Mouse (Mus musculus) hindbrain, embryonic 16.5 days (tissue): ENCODE measurements around the gene 2510009E07Rik. TPM values are rescaled to one million over a fixed set of nuclear protein-coding genes. Genes with fewer than 3 reads are reported as not detected.

Source experiments
- ATAC-seq: fragments of 200-750 bp; cut with Nextera tagmentation; 2 replicates; pipeline ENCODE4 v1.8.0; 2017; ENCODE audit warnings: moderate TSS enrichment, moderate library complexity
- H3K27ac ChIP-seq: fragments of 300-500 bp; sonication (generic); 2 replicates; pipeline ENCODE4 v1.5.1; 2014; ENCODE audit warnings: low read depth, mild to moderate bottlenecking, control low read depth, low read length, moderate library complexity
- H3K27me3 ChIP-seq: fragments of 300-500 bp; sonication (generic); replicated peaks from 2 replicates; pipeline ENCODE4 v1.6.1; 2014; ENCODE audit warnings: low read length; ENCODE audit not compliant: control insufficient read depth, insufficient read depth
- H3K36me3 ChIP-seq: fragments of 300-500 bp; sonication (generic); 2 replicates; pipeline ENCODE4 v1.6.1; 2014; ENCODE audit warnings: mild to moderate bottlenecking, low read length, moderate library complexity, mixed read lengths; ENCODE audit not compliant: control insufficient read depth, insufficient read depth
- H3K4me1 ChIP-seq: fragments of 300-500 bp; sonication (generic); 2 replicates; pipeline ENCODE4 v1.6.1; 2014; ENCODE audit warnings: low read depth, low read length; ENCODE audit not compliant: control insufficient read depth, insufficient read depth
- H3K4me2 ChIP-seq: fragments of 300-500 bp; sonication (generic); 2 replicates; pipeline ENCODE4 v1.6.1; 2014; ENCODE audit warnings: mild to moderate bottlenecking, low read length, control low read depth, moderate library complexity
- H3K4me3 ChIP-seq: fragments of 300-500 bp; sonication (generic); 2 replicates; pipeline ENCODE4 v1.5.1; 2014; ENCODE audit warnings: mild to moderate bottlenecking, low read length, control low read depth, moderate library complexity
- H3K9ac ChIP-seq: fragments of 300-500 bp; sonication (generic); 2 replicates; pipeline ENCODE4 v1.6.1; 2014; ENCODE audit warnings: low read depth, mild to moderate bottlenecking, control low read depth, low read length, moderate library complexity
- H3K9me3 ChIP-seq: fragments of 300-500 bp; sonication (generic); 2 replicates; pipeline ENCODE4 v1.6.1; 2014; ENCODE audit warnings: mild to moderate bottlenecking, low read length, moderate library complexity; ENCODE audit not compliant: control insufficient read depth
- WGBS: fragments of 180-500 bp; shearing (Covaris S2); extraction: QIAGEN DNeasy Blood & Tissue Kit; methylation state at CpG from one replicate; pipeline ENCODE4 v1.1.7; 2014; 5-methylcytosine and 5-hydroxymethylcytosine counted together
- polyA plus RNA-seq: library from polyadenylated mRNA; unstranded; fragments of >200 nt; fragmentation: Nextera tagmentation; extraction: Ambion mirVana; gene quantifications from 2 replicates; pipeline ENCODE4 v1.2.1, GENCODE M21; 2015

The 2510009E07Rik gene
- polyA plus RNA-seq, 1 experiment from 2014 or later, result 42.6 TPM

DNA sequence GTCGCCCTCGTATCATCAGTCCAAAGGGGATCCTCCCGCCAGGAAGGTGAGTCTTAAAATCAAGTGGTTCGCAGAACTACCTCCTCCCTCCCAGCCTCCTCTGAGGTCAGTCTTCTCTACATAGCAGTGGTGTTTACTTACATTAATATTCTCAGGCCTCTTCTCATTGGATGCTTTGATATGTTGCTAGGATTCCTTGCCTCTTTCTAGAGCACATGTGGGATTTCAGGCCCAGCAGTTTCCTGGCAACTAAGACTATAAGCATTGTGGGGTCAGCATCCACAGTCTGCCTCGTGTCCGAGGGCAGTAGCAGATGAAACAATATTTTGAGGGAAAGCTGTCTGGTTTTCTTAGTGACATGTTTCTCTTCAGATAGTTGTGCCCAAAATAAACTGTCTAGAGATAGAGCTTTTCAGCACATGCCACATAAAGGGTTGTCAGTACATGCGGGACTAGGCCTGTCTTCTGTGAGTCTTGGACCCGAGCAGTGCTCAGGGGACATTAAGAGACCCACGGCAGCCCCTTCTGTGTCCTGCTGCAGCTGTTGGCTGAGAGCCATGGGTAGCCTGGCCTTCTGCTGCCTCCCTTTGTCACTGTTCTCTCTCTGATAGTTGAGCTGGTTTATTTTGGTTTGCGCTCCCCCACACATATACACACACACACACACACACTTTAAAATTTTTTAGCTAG lies 86.1 kb downstream of the 2510009E07Rik start:
- peak; percentile 77 for ATAC-seq
- Histone ChIP-seq H3K4me3 (no peak overlapping the region), H3K27ac (peak overlapping the region; percentile 60), H3K9ac (no peak overlapping the region), H3K9me3 (no peaks in the 10 kb centered on the region), H3K4me2 (no peak overlapping the region), H3K36me3 (no peaks in the 10 kb centered on the region), H3K27me3 (no peaks in the 10 kb centered on the region), H3K4me1 (peaks cover 3% of the 10 kb centered on the region; the same call in 1 of the 2 replicates)
- 51% methylated on average over 10 of the region's 10 CpGs for WGBS

GRCm38 (mm10) chr16:21607651-21608040 lies 86.8 kb downstream of the 2510009E07Rik start:
- Histone ChIP-seq H3K36me3 (no peaks in the 10 kb centered on the region), H3K4me2 (no peak overlapping the region), H3K9ac (no peak overlapping the region), H3K27ac (no peak overlapping the region), H3K9me3 (no peaks in the 10 kb centered on the region), H3K4me1 (peaks cover 3% of the 10 kb centered on the region; the same call in 1 of the 2 replicates), H3K27me3 (no peaks in the 10 kb centered on the region), H3K4me3 (no peak overlapping the region)
- WGBS, result 74% methylated on average over 5 of the region's 5 CpGs
- no peak for ATAC-seq

GRCm38 (mm10) chr16:21607021-21607650 lies 87.3 kb downstream of the 2510009E07Rik start:
- no peak overlapping the region for H3K9ac ChIP-seq
- no peaks in the 10 kb centered on the region for H3K27me3 ChIP-seq
- WGBS, result 78% methylated on average over 8 of the region's 8 CpGs
- peaks cover 3% of the 10 kb centered on the region; the same call in 1 of the 2 replicates for H3K4me1 ChIP-seq
- no peak for ATAC-seq
- H3K9me3 ChIP-seq, result no peaks in the 10 kb centered on the region
- H3K4me3 ChIP-seq, result no peak overlapping the region
- H3K36me3 ChIP-seq, result no peaks in the 10 kb centered on the region
- no peak overlapping the region for H3K27ac ChIP-seq
- no peak overlapping the region for H3K4me2 ChIP-seq

- 81% methylated on average over 6 of the region's 6 CpGs for WGBS
- no peak overlapping the region for H3K9ac ChIP-seq
- ATAC-seq, result no peak
- H3K27me3 ChIP-seq, result no peaks in the 10 kb centered on the region
- no peak overlapping the region for H3K4me3 ChIP-seq
- H3K36me3 ChIP-seq, result no peaks in the 10 kb centered on the region
- peaks cover 3% of the 10 kb centered on the region; the same call in 1 of the 2 replicates for H3K4me1 ChIP-seq
- H3K4me2 ChIP-seq, result no peak overlapping the region
- H3K9me3 ChIP-seq, result no peaks in the 10 kb centered on the region
- no peak overlapping the region for H3K27ac ChIP-seq
Observed at GRCm38 (mm10) chr16:21606249-21607020, 88.0 kb downstream of the 2510009E07Rik start.

DNA sequence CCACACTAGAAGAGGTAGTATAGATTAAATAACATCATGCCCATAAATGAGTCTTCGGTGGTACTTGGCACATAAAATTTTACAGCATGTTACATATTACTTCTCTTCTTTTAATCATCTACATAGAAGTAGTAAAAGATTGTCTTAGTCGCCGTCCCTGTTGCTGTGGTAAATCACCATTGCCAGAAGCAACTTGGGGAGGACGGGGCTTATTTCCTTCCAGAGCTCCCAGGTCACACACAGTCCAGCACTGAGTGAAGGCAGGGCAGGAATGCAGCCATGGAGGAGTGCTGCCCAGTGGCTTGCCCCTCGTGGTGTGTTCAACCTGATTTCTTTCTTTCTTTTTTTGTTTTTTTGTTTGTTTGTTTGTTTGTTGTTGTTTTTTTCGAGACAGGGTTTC lies 90.1 kb downstream of the 2510009E07Rik start:
- no peak overlapping the region for H3K4me2 ChIP-seq
- H3K27ac ChIP-seq, result no peak overlapping the region
- H3K4me1 ChIP-seq, result peaks cover 3% of the 10 kb centered on the region; the same call in 1 of the 2 replicates
- ATAC-seq, result no peak
- H3K36me3 ChIP-seq, result no peaks in the 10 kb centered on the region
- no peak overlapping the region for H3K9ac ChIP-seq
- no peaks in the 10 kb centered on the region for H3K27me3 ChIP-seq
- no peak overlapping the region for H3K4me3 ChIP-seq
- no peaks in the 10 kb centered on the region for H3K9me3 ChIP-seq
- 86% methylated on average over 6 of the region's 6 CpGs for WGBS

Other genes with a start within 250 kb of the 2510009E07Rik start
- gene Ehhadh, start 93.1 kb upstream of the 2510009E07Rik start, polyA plus RNA-seq, result 2.0 and 2.5 TPM in 2 replicates
- 5.1 and 6.2 TPM in 2 replicates for gene Map3k13, start 99.7 kb upstream of the 2510009E07Rik start, polyA plus RNA-seq